Comparison of ENCODE assay signal across 8 mouse cellular contexts in the genomic region with DNA sequence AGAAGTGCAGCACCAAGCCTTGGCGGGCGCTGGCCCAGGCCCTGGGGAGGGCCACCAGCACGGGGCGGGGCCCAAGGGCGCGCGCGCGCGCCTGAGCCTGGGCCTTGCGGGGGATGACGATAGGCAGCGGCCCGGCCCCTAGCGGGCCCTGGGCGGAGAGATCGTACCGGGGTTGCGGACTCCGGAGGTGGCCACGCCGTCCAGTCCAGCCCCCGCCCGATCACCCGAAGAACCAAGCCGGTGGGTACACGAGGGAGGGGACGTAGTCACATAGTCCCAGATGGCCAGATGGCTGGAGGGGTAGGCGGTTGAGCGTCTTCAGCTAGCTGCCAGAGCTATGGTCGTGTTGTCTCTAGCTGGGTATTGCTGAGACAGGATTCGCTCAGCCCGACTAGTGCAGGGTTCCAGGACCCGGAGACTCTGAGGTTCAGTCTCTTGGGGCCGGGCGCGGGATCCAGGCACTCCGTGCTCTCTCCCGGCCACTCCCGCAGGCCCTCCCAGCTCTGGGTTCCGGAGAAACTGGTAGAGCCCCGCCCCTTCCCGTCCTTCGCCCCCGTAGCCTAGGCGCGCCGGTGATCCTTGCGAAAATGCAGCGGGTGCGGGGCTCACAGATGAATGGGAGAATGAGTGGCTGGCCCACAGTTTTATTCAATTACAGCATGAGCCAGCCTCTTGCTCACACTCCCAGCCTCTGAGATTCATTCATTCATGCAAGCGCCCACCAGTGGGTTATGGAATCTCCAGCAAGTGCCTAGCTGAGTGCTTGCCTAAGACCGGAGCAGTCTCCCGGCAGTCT. TPM values are rescaled to one million over a fixed set of nuclear protein-coding genes. Genes with fewer than 3 reads are reported as not detected.
DNase-seq lines count a peak whose midpoint lies in the region; ATAC-seq and TF ChIP-seq lines count a peak whose summit lies in the region.

No protein-coding gene starts in this region.

- H3K36me3 ChIP-seq in intestine, postnatal 0 days (ENCODE audit: control insufficient read depth, insufficient read depth), result peaks cover 3% of the 10 kb centered on the region; the same call in 1 of the 2 replicates
- no peaks in the 10 kb centered on the region for H3K36me3 ChIP-seq in limb, embryonic 11.5 days (ENCODE audit: control insufficient read depth, insufficient read depth, low read length)
- H3K36me3 ChIP-seq in midbrain, embryonic 13.5 days, result no peaks in the 10 kb centered on the region
- H3K36me3 ChIP-seq in spleen, adult 2 months (ENCODE audit: control insufficient read depth, insufficient read depth, low read length), result peaks cover 4% of the 10 kb centered on the region; the same call in 1 of the 2 replicates

- TF ChIP-seq CTCF in intestine, postnatal 0 days (IDR thresholded peaks at IDR 0.05; ENCODE audit: low read depth), result peak; percentile 40; the same call in 1 of the 2 replicates
- no peak for TF ChIP-seq CTCF in spleen, adult 2 months (IDR thresholded peaks at IDR 0.05; ENCODE audit: extremely low read depth, insufficient read depth, insufficient read length, insufficient replicate concordance)

- ATAC-seq in granulocyte monocyte progenitor cell, adult 5-6 weeks (replicated peaks; ENCODE audit: poor library complexity, severe bottlenecking), result peak; percentile 28
- peak; percentile 59 for ATAC-seq in intestine, postnatal 0 days
- ATAC-seq in limb, embryonic 11.5 days (ENCODE audit: insufficient number of reproducible peaks, low FRiP score, low TSS enrichment, low read depth), result peak; percentile 38
- ATAC-seq in midbrain, embryonic 13.5 days, result peak; percentile 59

- peak overlapping the region; percentile 89 for H3K27ac ChIP-seq in intestine, postnatal 0 days (ENCODE audit: low read depth, low read length)
- H3K27ac ChIP-seq in limb, embryonic 11.5 days (replicated peaks; ENCODE audit: low read depth, low read length), result no peak overlapping the region
- H3K27ac ChIP-seq in midbrain, embryonic 13.5 days, result peak overlapping the region; percentile 11; the same call in 1 of the 2 replicates
- H3K27ac ChIP-seq in spleen, adult 2 months (ENCODE audit: insufficient read depth, low read length), result peak overlapping the region; percentile 99

- peak overlapping the region; percentile 89 for H3K4me2 ChIP-seq in intestine, postnatal 0 days (replicated peaks; ENCODE audit: low read depth)
- H3K4me2 ChIP-seq in limb, embryonic 11.5 days (ENCODE audit: low read depth, severe bottlenecking), result peak overlapping the region; percentile 93
- peak overlapping the region; percentile 81 for H3K4me2 ChIP-seq in midbrain, embryonic 13.5 days (replicated peaks)

- peak; percentile 69 for DNase-seq in layer of hippocampus, adult 11-12 months (ENCODE audit: low spot score)
- no peak for DNase-seq in layer of hippocampus, adult 9-10 months (ENCODE audit: low spot score)
- DNase-seq in embryo, embryonic 9.5 days (ENCODE audit: extremely low spot score), result peak; percentile 72
- peak; percentile 72 for DNase-seq in limb, embryonic 11.5 days (ENCODE audit: low spot score)
- peak; percentile 63 to 85 for DNase-seq in spleen, adult 2 months (ENCODE audit: low read depth in 1 of 2, low spot score in 2 of 2)

- no peaks in the 10 kb centered on the region for H3K9me3 ChIP-seq in intestine, postnatal 0 days (ENCODE audit: control insufficient read depth)
- no peaks in the 10 kb centered on the region for H3K9me3 ChIP-seq in limb, embryonic 11.5 days (ENCODE audit: control insufficient read depth, low read length)
- no peaks in the 10 kb centered on the region for H3K9me3 ChIP-seq in midbrain, embryonic 13.5 days

- peaks cover 11% of the 10 kb centered on the region for H3K4me1 ChIP-seq in intestine, postnatal 0 days (replicated peaks; ENCODE audit: control insufficient read depth, insufficient read depth, low read length)
- peaks cover 15% of the 10 kb centered on the region for H3K4me1 ChIP-seq in limb, embryonic 11.5 days (ENCODE audit: control insufficient read depth, insufficient read depth, low read length)
- peaks cover 49% of the 10 kb centered on the region for H3K4me1 ChIP-seq in midbrain, embryonic 13.5 days (replicated peaks)
- H3K4me1 ChIP-seq in spleen, adult 2 months (ENCODE audit: control insufficient read depth, insufficient read depth, insufficient read length), result peaks cover 27% of the 10 kb centered on the region

- peak overlapping the region; percentile 76 for H3K4me3 ChIP-seq in intestine, postnatal 0 days (ENCODE audit: low read depth, low read length)
- H3K4me3 ChIP-seq in limb, embryonic 11.5 days (ENCODE audit: low read depth, low read length), result peak overlapping the region; percentile 62
- peak overlapping the region; percentile 55 for H3K4me3 ChIP-seq in midbrain, embryonic 13.5 days (replicated peaks)
- H3K4me3 ChIP-seq in spleen, adult 2 months (ENCODE audit: extremely low read depth, insufficient read depth, insufficient read length), result peak overlapping the region; percentile 95

- under 1% methylated on average over 52 of the region's 54 CpGs for WGBS in intestine, postnatal 0 days
- WGBS in limb, embryonic 11.5 days, result under 1% methylated on average over 54 of the region's 54 CpGs
- WGBS in midbrain, embryonic 13.5 days, result under 1% methylated on average over 54 of the region's 54 CpGs
- WGBS in spleen, adult 2 months, result under 1% methylated on average over 54 of the region's 54 CpGs

- TF ChIP-seq POLR2A in spleen, adult 2 months (IDR thresholded peaks at IDR 0.05; ENCODE audit: low read depth, low read length), result no peak; the same call in 1 of the 2 replicates

- no peaks in the 10 kb centered on the region for H3K27me3 ChIP-seq in intestine, postnatal 0 days (replicated peaks; ENCODE audit: control insufficient read depth, insufficient read depth, low read length)
- H3K27me3 ChIP-seq in limb, embryonic 11.5 days (ENCODE audit: control insufficient read depth, insufficient read depth, low read length), result peaks cover 21% of the 10 kb centered on the region
- peaks cover 50% of the 10 kb centered on the region for H3K27me3 ChIP-seq in midbrain, embryonic 13.5 days
- H3K27me3 ChIP-seq in spleen, adult 2 months (ENCODE audit: control insufficient read depth, insufficient read depth, low read length), result no peaks in the 10 kb centered on the region

- H3K9ac ChIP-seq in intestine, postnatal 0 days (ENCODE audit: low read depth, low read length), result peak overlapping the region; percentile 75
- peak overlapping the region; percentile 74 for H3K9ac ChIP-seq in limb, embryonic 11.5 days (ENCODE audit: low read length)
- peak overlapping the region; percentile 71 for H3K9ac ChIP-seq in midbrain, embryonic 13.5 days (replicated peaks)

RNA-seq across cellular contexts. Expression of gene Myo1c, which starts 1.3 kb away (rescaled TPM):
- total RNA-seq in granulocyte monocyte progenitor cell, adult 5-6 weeks (2014; fragmentation: Nextera tagmentation), result 21.2 and 22.1 TPM in 2 replicates
- total RNA-seq in granulocyte monocyte progenitor cell, adult 5-6 weeks (2017), result 9.7 and 14.8 TPM in 2 replicates
- polyA plus RNA-seq in intestine, postnatal 0 days (2015; fragmentation: Nextera tagmentation; extraction: Ambion mirVana), result 27.7 and 28.3 TPM in 2 replicates
- polyA plus RNA-seq in limb, embryonic 11.5 days (2014; fragmentation: Nextera tagmentation; extraction: Ambion mirVana), result 12.8 and 15.8 TPM in 2 replicates
- 6.5 and 7.6 TPM in 2 replicates for polyA plus RNA-seq in midbrain, embryonic 13.5 days (2015; fragmentation: Nextera tagmentation; extraction: Ambion mirVana)
- polyA plus RNA-seq in spleen, adult 2 months (2012; rRNA removed), result 130 and 157 TPM in 2 replicates

RNA-seq across cellular contexts. Expression of gene Inpp5k, which starts 20.8 kb away (rescaled TPM):
- total RNA-seq in granulocyte monocyte progenitor cell, adult 5-6 weeks (2014; fragmentation: Nextera tagmentation), result 37.3 and 40.0 TPM in 2 replicates
- 26.0 and 35.6 TPM in 2 replicates for total RNA-seq in granulocyte monocyte progenitor cell, adult 5-6 weeks (2017)
- polyA plus RNA-seq in intestine, postnatal 0 days (2015; fragmentation: Nextera tagmentation; extraction: Ambion mirVana), result 20.6 and 23.8 TPM in 2 replicates
- polyA plus RNA-seq in limb, embryonic 11.5 days (2014; fragmentation: Nextera tagmentation; extraction: Ambion mirVana), result 14.9 and 18.5 TPM in 2 replicates
- polyA plus RNA-seq in midbrain, embryonic 13.5 days (2015; fragmentation: Nextera tagmentation; extraction: Ambion mirVana), result 41.9 and 43.4 TPM in 2 replicates
- 56.9 and 65.0 TPM in 2 replicates for polyA plus RNA-seq in spleen, adult 2 months (2012; rRNA removed)

RNA-seq across cellular contexts. Expression of gene Crk, which starts 27.4 kb away (rescaled TPM):
- 23.8 and 31.7 TPM in 2 replicates for total RNA-seq in granulocyte monocyte progenitor cell, adult 5-6 weeks (2014; fragmentation: Nextera tagmentation)
- total RNA-seq in granulocyte monocyte progenitor cell, adult 5-6 weeks (2017), result 33.2 and 38.1 TPM in 2 replicates
- 64.8 and 64.9 TPM in 2 replicates for polyA plus RNA-seq in intestine, postnatal 0 days (2015; fragmentation: Nextera tagmentation; extraction: Ambion mirVana)
- polyA plus RNA-seq in limb, embryonic 11.5 days (2014; fragmentation: Nextera tagmentation; extraction: Ambion mirVana), result 107 and 110 TPM in 2 replicates
- 129 and 130 TPM in 2 replicates for polyA plus RNA-seq in midbrain, embryonic 13.5 days (2015; fragmentation: Nextera tagmentation; extraction: Ambion mirVana)
- 43.1 and 54.4 TPM in 2 replicates for polyA plus RNA-seq in spleen, adult 2 months (2012; rRNA removed)
